Mouse (Mus musculus): ENCODE measurements around the gene Nup155.

Nup155 gene

DNA sequence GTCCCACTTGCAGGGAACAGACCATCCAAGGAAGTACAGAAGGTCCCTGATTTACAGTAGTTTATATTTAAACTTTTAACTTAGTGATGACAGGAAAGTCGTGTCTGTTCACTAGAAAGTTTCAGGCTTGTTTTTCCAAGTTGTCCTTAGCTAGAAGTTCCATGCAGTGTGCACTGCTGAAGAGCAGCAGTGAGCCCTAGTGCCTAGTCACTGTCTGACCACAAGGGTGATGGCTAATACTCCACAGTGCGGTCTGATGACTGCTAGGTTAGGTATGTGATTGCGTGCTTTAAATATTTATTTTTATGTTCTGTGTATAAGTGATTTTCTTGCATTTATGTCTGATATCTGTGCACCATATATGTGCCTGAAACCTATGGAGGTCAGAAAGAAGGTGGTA lies 81.4 kb downstream of the Nup155 start:
- DNase-seq (ENCODE audit: low spot score), result no peak

DNA sequence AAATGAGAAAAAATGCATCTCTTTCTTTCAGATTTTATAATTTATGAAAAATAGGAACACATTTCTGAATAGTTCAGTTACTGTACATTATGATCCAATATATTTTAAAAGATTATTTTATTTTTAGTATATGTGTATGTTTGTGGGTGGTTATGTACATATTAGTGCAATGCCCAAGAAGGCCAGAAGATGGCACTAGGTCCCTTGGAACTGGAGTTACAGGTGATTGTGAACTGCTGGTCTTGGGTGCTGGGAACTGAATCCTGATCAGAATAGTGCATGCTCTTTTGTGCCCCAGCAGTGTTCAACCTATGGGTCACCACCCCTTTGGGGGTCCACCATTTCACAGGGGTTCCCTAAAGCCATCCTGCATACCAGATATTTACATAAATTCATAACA lies 91.2 kb downstream of the Nup155 start:
- peak; percentile 15 for DNase-seq (ENCODE audit: low spot score)

DNA sequence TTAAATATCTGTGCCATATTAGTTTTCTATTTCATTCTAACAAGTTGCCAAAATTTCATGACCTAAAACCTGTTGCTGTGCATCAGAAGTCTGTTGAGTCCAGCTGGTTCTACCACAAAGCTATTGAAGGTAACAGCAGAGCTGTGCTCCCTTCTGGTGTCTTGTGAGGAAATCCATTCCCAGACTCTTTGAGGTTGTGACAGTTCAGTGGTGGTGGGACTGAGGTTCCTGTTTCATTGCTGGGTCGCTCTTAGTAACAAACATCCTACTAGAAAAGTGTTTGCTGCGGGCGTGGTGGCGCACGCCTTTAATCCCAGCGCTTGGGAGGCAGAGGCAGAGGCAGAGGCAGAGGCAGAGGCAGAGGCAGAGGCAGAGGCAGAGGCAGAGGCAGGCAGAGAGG lies 99.3 kb downstream of the Nup155 start:
- no peak for DNase-seq (ENCODE audit: low spot score)

Data from c-Kit-positive CD71-positive TER-119-positive erythroid progenitor cells, embryonic 14.5 days (primary cell).